Mouse (Mus musculus) MEL (cell line): Measurements from ENCODE around the gene Nsmf. TPM values are rescaled to one million over a fixed set of nuclear protein-coding genes. Genes with fewer than 3 reads are reported as not detected.

Source experiments
- DNase-seq: peaks from one replicate; pipeline ENCODE4 v3.0.0; 2011; ENCODE audit warnings: low read depth, low spot score
- H3K27ac ChIP-seq: 2 replicates; pipeline ENCODE4 v1.5.1; 2012; ENCODE audit warnings: low read depth, mild to moderate bottlenecking, control low read depth, low read length, moderate library complexity; ENCODE audit not compliant: control insufficient read depth
- H3K27me3 ChIP-seq, 2 experiments: fragments of 150-350 bp in 1 of 2; sonication (generic) in 1 of 2; 2 replicates each; pipeline ENCODE4 v1.6.1; 2012; ENCODE audit warnings: low read length in 2 of 2, mild to moderate bottlenecking in 2 of 2, improper control_type of control experiment in 1 of 2, moderate library complexity in 1 of 2; ENCODE audit not compliant: insufficient read depth in 2 of 2, control insufficient read depth in 1 of 2
- H3K36me3 ChIP-seq, 2 experiments: 2 replicates each; pipeline ENCODE4 v1.6.1; 2012 to 2014; ENCODE audit warnings: low read length in 2 of 2, improper control_type of control experiment in 1 of 2, inconsistent platforms in 1 of 2, mild to moderate bottlenecking in 1 of 2; ENCODE audit not compliant: insufficient read depth in 2 of 2, control insufficient read depth in 1 of 2
- H3K4me1 ChIP-seq, 2 experiments: fragments of 150-350 bp in 1 of 2; sonication (generic) in 1 of 2; 2 replicates each; pipeline ENCODE4 v1.6.1; 2012; ENCODE audit warnings: low read length in 2 of 2, improper control_type of control experiment in 1 of 2, mild to moderate bottlenecking in 1 of 2; ENCODE audit not compliant: insufficient read depth in 2 of 2, control insufficient read depth in 1 of 2
- H3K4me3 ChIP-seq, 2 experiments: fragments of 150-350 bp in 1 of 2; sonication (generic) in 1 of 2; 2 replicates each; pipeline ENCODE4 v1.5.1; 2012; ENCODE audit warnings: low read depth in 2 of 2, low read length in 2 of 2, mild to moderate bottlenecking in 2 of 2, moderate library complexity in 2 of 2, control low read depth in 1 of 2, improper control_type of control experiment in 1 of 2; ENCODE audit not compliant: control insufficient read depth in 1 of 2, insufficient read depth in 1 of 2
- H3K79me2 ChIP-seq: 2 replicates; pipeline ENCODE4 v1.6.1; 2012; ENCODE audit warnings: mild to moderate bottlenecking, low read length, moderate library complexity; ENCODE audit not compliant: control insufficient read depth, poor library complexity, insufficient read depth
- H3K9ac ChIP-seq: 2 replicates; pipeline ENCODE4 v1.6.1; 2012; ENCODE audit warnings: low read depth, mild to moderate bottlenecking, control low read depth, low read length, moderate library complexity; ENCODE audit not compliant: control insufficient read depth, poor library complexity, severe bottlenecking
- H3K9me3 ChIP-seq: fragments of 150-350 bp; sonication (generic); replicated peaks from 2 replicates; pipeline ENCODE4 v1.6.1; 2012; ENCODE audit warnings: mild to moderate bottlenecking, low read length, improper control_type of control experiment, moderate library complexity; ENCODE audit not compliant: insufficient read depth
- BHLHE40 ChIP-seq: IDR thresholded peaks from 2 replicates; pipeline ENCODE4 v1.6.1; 2012; ENCODE audit warnings: low read depth, mild to moderate bottlenecking, inconsistent platforms, low read length, improper control_type of control experiment, borderline replicate concordance
- CHD1 ChIP-seq: IDR thresholded peaks from 2 replicates; pipeline ENCODE4 v1.6.1; 2012; ENCODE audit warnings: low read depth, mild to moderate bottlenecking, inconsistent platforms, low read length, improper control_type of control experiment
- CHD2 ChIP-seq: IDR thresholded peaks from 2 replicates; pipeline ENCODE4 v1.6.1; 2011; ENCODE audit warnings: low read length, improper control_type of control experiment
- CTCF ChIP-seq, 3 experiments: IDR thresholded peaks in 2 of 3; conservative IDR thresholded peaks in 1 of 3; 2 replicates each; pipeline ENCODE4 v1.5.1; 2011 to 2012; ENCODE audit warnings: low read length in 3 of 3, low read depth in 2 of 3, mild to moderate bottlenecking in 2 of 3, improper control_type of control experiment in 1 of 3, inconsistent platforms in 1 of 3, mixed read lengths in 1 of 3, moderate library complexity in 1 of 3; ENCODE audit not compliant: control insufficient read depth in 1 of 3, insufficient read depth in 1 of 3, poor library complexity in 1 of 3, severe bottlenecking in 1 of 3
- E2F4 ChIP-seq: IDR thresholded peaks from 2 replicates; pipeline ENCODE4 v1.6.1; 2011; ENCODE audit warnings: low read depth, low read length, improper control_type of control experiment, borderline replicate concordance
- ELF1 ChIP-seq: IDR thresholded peaks from 2 replicates; pipeline ENCODE4 v1.6.1; 2014; ENCODE audit warnings: low read depth, mild to moderate bottlenecking, inconsistent platforms, low read length, improper control_type of control experiment, moderate library complexity
- EP300 ChIP-seq, 2 experiments: IDR thresholded peaks; 2 replicates each; pipeline ENCODE4 v1.6.1; 2011; ENCODE audit warnings: improper control_type of control experiment in 2 of 2, low read length in 2 of 2, low read depth in 1 of 2, mild to moderate bottlenecking in 1 of 2
- ETS1 ChIP-seq: IDR thresholded peaks from 2 replicates; pipeline ENCODE4 v1.6.1; 2012; ENCODE audit warnings: low read depth, mild to moderate bottlenecking, inconsistent platforms, low read length, improper control_type of control experiment, moderate library complexity
- GABPA ChIP-seq: IDR thresholded peaks from 2 replicates; pipeline ENCODE4 v1.6.1; 2012; ENCODE audit warnings: low read depth, mild to moderate bottlenecking, inconsistent platforms, low read length, improper control_type of control experiment, moderate library complexity
- GATA1 ChIP-seq: IDR thresholded peaks from 2 replicates; pipeline ENCODE4 v1.6.1; 2011; ENCODE audit warnings: low read depth, low read length, improper control_type of control experiment
- HCFC1 ChIP-seq: IDR thresholded peaks from 2 replicates; pipeline ENCODE4 v1.6.1; 2012; ENCODE audit warnings: low read depth, mild to moderate bottlenecking, inconsistent platforms, low read length, improper control_type of control experiment, moderate library complexity
- JUND ChIP-seq: IDR thresholded peaks from 2 replicates; pipeline ENCODE4 v1.6.1; 2011; ENCODE audit warnings: low read depth, mild to moderate bottlenecking, improper control_type of control experiment, low read length
- MAFK ChIP-seq: IDR thresholded peaks from 2 replicates; pipeline ENCODE4 v1.6.1; 2011; ENCODE audit warnings: low read depth, mild to moderate bottlenecking, low read length, improper control_type of control experiment, borderline replicate concordance
- MAX ChIP-seq: IDR thresholded peaks from 2 replicates; pipeline ENCODE4 v1.6.1; 2011; ENCODE audit warnings: low read length, improper control_type of control experiment
- MAZ ChIP-seq: IDR thresholded peaks from 2 replicates; pipeline ENCODE4 v1.6.1; 2012; ENCODE audit warnings: low read depth, mild to moderate bottlenecking, inconsistent platforms, low read length, improper control_type of control experiment
- MXI1 ChIP-seq: IDR thresholded peaks from 2 replicates; pipeline ENCODE4 v1.6.1; 2011; ENCODE audit warnings: mild to moderate bottlenecking, low read depth, low read length, improper control_type of control experiment
- MYB ChIP-seq: IDR thresholded peaks from 2 replicates; pipeline ENCODE4 v1.6.1; 2011; ENCODE audit warnings: mild to moderate bottlenecking, low read depth, low read length, improper control_type of control experiment
- MYC ChIP-seq: IDR thresholded peaks from 2 replicates; pipeline ENCODE4 v1.6.1; 2011; ENCODE audit warnings: low read depth, mild to moderate bottlenecking, low read length, improper control_type of control experiment, moderate library complexity
- NELFE ChIP-seq: IDR thresholded peaks from 2 replicates; pipeline ENCODE4 v1.6.1; 2011; ENCODE audit warnings: low read depth, low read length, improper control_type of control experiment
- POLR2A ChIP-seq, 2 experiments: IDR thresholded peaks; 2 replicates each; pipeline ENCODE4 v1.6.1; 2011 to 2012; ENCODE audit warnings: low read length in 2 of 2, mild to moderate bottlenecking in 2 of 2, control low read depth in 1 of 2, improper control_type of control experiment in 1 of 2, low read depth in 1 of 2, moderate library complexity in 1 of 2; ENCODE audit not compliant: control insufficient read depth in 1 of 2, insufficient read depth in 1 of 2, poor library complexity in 1 of 2
- POLR2AphosphoS2 ChIP-seq: IDR thresholded peaks from 2 replicates; pipeline ENCODE4 v1.6.1; 2011; ENCODE audit warnings: low read length, improper control_type of control experiment
- POLR2AphosphoS5 ChIP-seq: IDR thresholded peaks from 2 replicates; pipeline ENCODE4 v1.6.1; 2012; ENCODE audit warnings: low read depth, borderline replicate concordance, mild to moderate bottlenecking, inconsistent platforms, low read length, moderate library complexity, mixed read lengths
- RAD21 ChIP-seq: IDR thresholded peaks from 2 replicates; pipeline ENCODE4 v1.6.1; 2011; ENCODE audit warnings: mild to moderate bottlenecking, low read depth, low read length, improper control_type of control experiment
- RCOR1 ChIP-seq: IDR thresholded peaks from 2 replicates; pipeline ENCODE4 v1.6.1; 2012; ENCODE audit warnings: low read depth, mild to moderate bottlenecking, inconsistent platforms, low read length, improper control_type of control experiment
- SIN3A ChIP-seq: IDR thresholded peaks from 2 replicates; pipeline ENCODE4 v1.6.1; 2012; ENCODE audit warnings: low read length, improper control_type of control experiment, inconsistent platforms
- SMC3 ChIP-seq: IDR thresholded peaks from 2 replicates; pipeline ENCODE4 v1.6.1; 2011; ENCODE audit warnings: low read depth, low read length, improper control_type of control experiment
- TAL1 ChIP-seq: IDR thresholded peaks from 2 replicates; pipeline ENCODE4 v1.6.1; 2012; ENCODE audit warnings: mild to moderate bottlenecking, inconsistent platforms, low read length, moderate library complexity, mixed read lengths
- TBP ChIP-seq: IDR thresholded peaks from 2 replicates; pipeline ENCODE4 v1.8.0; 2011; ENCODE audit warnings: low read depth, low read length, improper control_type of control experiment
- TCF12 ChIP-seq: IDR thresholded peaks from 2 replicates; pipeline ENCODE4 v1.6.1; 2014; ENCODE audit warnings: low read depth, mild to moderate bottlenecking, inconsistent platforms, low read length, improper control_type of control experiment, moderate library complexity
- UBTF ChIP-seq: IDR thresholded peaks from 2 replicates; pipeline ENCODE4 v1.6.1; 2012; ENCODE audit warnings: low read depth, mild to moderate bottlenecking, inconsistent platforms, low read length, improper control_type of control experiment, moderate library complexity, borderline replicate concordance; ENCODE audit not compliant: insufficient read depth
- USF1 ChIP-seq: IDR thresholded peaks from 2 replicates; pipeline ENCODE4 v1.6.1; 2014; ENCODE audit warnings: low read depth, mild to moderate bottlenecking, inconsistent platforms, low read length, improper control_type of control experiment, moderate library complexity
- USF2 ChIP-seq, 2 experiments: IDR thresholded peaks; 2 replicates each; pipeline ENCODE4 v1.6.1; 2011 to 2012; ENCODE audit warnings: improper control_type of control experiment in 2 of 2, low read length in 2 of 2, borderline replicate concordance in 1 of 2, inconsistent platforms in 1 of 2, low read depth in 1 of 2, mild to moderate bottlenecking in 1 of 2; ENCODE audit not compliant: insufficient read depth in 1 of 2
- ZC3H11A ChIP-seq: IDR thresholded peaks from 2 replicates; pipeline ENCODE4 v1.6.1; 2012; ENCODE audit warnings: low read depth, mild to moderate bottlenecking, inconsistent platforms, low read length, improper control_type of control experiment
- ZKSCAN1 ChIP-seq: IDR thresholded peaks from 2 replicates; pipeline ENCODE4 v1.6.1; 2012; ENCODE audit warnings: low read depth, mild to moderate bottlenecking, inconsistent platforms, low read length, improper control_type of control experiment, moderate library complexity
- ZMIZ1 ChIP-seq: IDR thresholded peaks from 2 replicates; pipeline ENCODE4 v1.6.1; 2012; ENCODE audit warnings: low read depth, mild to moderate bottlenecking, inconsistent platforms, low read length, improper control_type of control experiment, moderate library complexity
- ZNF384 ChIP-seq: IDR thresholded peaks from 2 replicates; pipeline ENCODE4 v1.6.1; 2012; ENCODE audit warnings: low read depth, mild to moderate bottlenecking, inconsistent platforms, low read length, improper control_type of control experiment
- polyA plus RNA-seq, 2 experiments: library from polyadenylated mRNA; stranded (reverse) in 1 of 2; unstranded in 1 of 2; fragments of >175 nt in 1 of 2; fragments of >200 nt in 1 of 2; gene quantifications; 2 replicates each; pipeline versions ENCODE4 v1.2.1 to v1.2.4; 2012; ENCODE audit warnings: low replicate concordance in 2 of 2, low read depth in 1 of 2; ENCODE audit not compliant: insufficient read length in 2 of 2, insufficient read depth in 1 of 2, missing spikeins in 1 of 2
- total RNA-seq: library from RNA; depleted of rRNA; stranded (reverse); fragments of 300-350 nt; gene quantifications from 2 replicates; pipeline ENCODE4 v1.2.3, GENCODE M21; 2012; rRNA removed

The Nsmf gene
- total RNA-seq (10.9 and 13.3 TPM in 2 replicates), polyA plus RNA-seq (10 to 100 TPM in 1 of 2 experiments, not detected in 1; 25.8 TPM)

- H3K36me3 ChIP-seq, result no peaks in the 10 kb centered on the region; a peak in 1 of 4 replicates
- H3K27ac ChIP-seq, result no peak within 1 kb of the TSS
- no peaks in the 10 kb centered on the region for H3K27me3 ChIP-seq
- H3K4me3 ChIP-seq, result peak within 1 kb of the TSS; percentile 61 to 98
- H3K9me3 ChIP-seq, result no peaks in the 10 kb centered on the region
- H3K9ac ChIP-seq, result peak within 1 kb of the TSS; percentile 73
- H3K4me1 ChIP-seq, result peaks cover 0 to 5% of the 10 kb centered on the region in 2 experiments; a peak in 2 of 4 replicates
- peak; percentile 86 for DNase-seq
- H3K79me2 ChIP-seq, result no peaks in the 10 kb centered on the region; the same call in 1 of the 2 replicates
- TF ChIP-seq MYC (no peak), MAX (no peak), ELF1 (no peak), ZC3H11A (no peak), HCFC1 (peak; percentile 27; the same call in 1 of the 2 replicates), JUND (no peak), EP300 (IDR thresholded peaks at IDR 0.05; ENCODE audit: low read depth in 1 of 2, low read length in 2 of 2) (no peak), CHD1 (no peak), CHD2 (no peak), UBTF (no peak), GABPA (no peak), TAL1 (no peak), TBP (no peak), USF2 (IDR thresholded peaks at IDR 0.05; ENCODE audit: borderline replicate concordance in 1 of 2, insufficient read depth in 1 of 2, low read depth in 1 of 2, low read length in 2 of 2) (no peak), NELFE (peak; percentile 60), TCF12 (no peak), RAD21 (no peak), E2F4 (no peak), RCOR1 (no peak), SIN3A (peak; percentile 32; the same call in 1 of the 2 replicates), POLR2A (IDR thresholded peaks at IDR 0.05; ENCODE audit: control insufficient read depth in 1 of 2, insufficient read depth in 1 of 2, low read depth in 1 of 2, low read length in 2 of 2, poor library complexity in 1 of 2) (peak; percentile 64 to 70; a peak in 2 of 4 replicates), POLR2AphosphoS5 (no peak), BHLHE40 (no peak), GATA1 (0 out of 2 replicates have a peak, but pooled peaks have one; percentile 17), ZMIZ1 (no peak), SMC3 (no peak), ETS1 (no peak), MAFK (no peak), ZNF384 (no peak), POLR2AphosphoS2 (peak; percentile 64; the same call in 1 of the 2 replicates), USF1 (no peak), MYB (no peak), MXI1 (no peak), ZKSCAN1 (no peak), MAZ (no peak), CTCF (IDR thresholded peaks at IDR 0.05 in 2 of 3, conservative IDR thresholded peaks at IDR 0.05 in 1 of 3; ENCODE audit: control insufficient read depth in 1 of 3, insufficient read depth in 1 of 3, low read depth in 2 of 3, low read length in 3 of 3, poor library complexity in 1 of 3, severe bottlenecking in 1 of 3) (no peak; a peak in 1 of 6 replicates)
Measured at GRCm38 (mm10) chr2:25054221-25055067, at the start of gene Nsmf. Nsmf (plus strand) TSS chr2:25054355.
